Mouse (Mus musculus) cerebellum, adult 8-10 months (tissue): ENCODE results near the gene Ptpn11.

Experiments used
- DNase-seq: peaks from one replicate; pipeline ENCODE4 v3.0.0; 2022

Ptpn11 gene

GRCm38 (mm10) chr5:121172835-121173234, 18.4 kb downstream of the Ptpn11 start:
- peak; percentile 59 for DNase-seq

- DNase-seq, result no peak
Measured at GRCm38 (mm10) chr5:121169588-121169987, 21.6 kb downstream of the Ptpn11 start.

- DNase-seq, result no peak
Measured at GRCm38 (mm10) chr5:121166884-121167283, 24.3 kb downstream of the Ptpn11 start.

GRCm38 (mm10) chr5:121162923-121163322, 28.3 kb downstream of the Ptpn11 start:
- no peak for DNase-seq

- no peak for DNase-seq
Measured at GRCm38 (mm10) chr5:121162285-121162684, 28.9 kb downstream of the Ptpn11 start.

GRCm38 (mm10) chr5:121158966-121159365, 32.2 kb downstream of the Ptpn11 start:
- DNase-seq, result no peak

GRCm38 (mm10) chr5:121157489-121157888, 33.7 kb downstream of the Ptpn11 start:
- DNase-seq, result no peak

- no peak for DNase-seq
Measured at GRCm38 (mm10) chr5:121157017-121157416, 34.2 kb downstream of the Ptpn11 start.

- DNase-seq, result no peak
Measured at GRCm38 (mm10) chr5:121156121-121156520, 35.1 kb downstream of the Ptpn11 start.

- DNase-seq, result no peak
Measured at GRCm38 (mm10) chr5:121150684-121151083, 40.5 kb downstream of the Ptpn11 start.

- DNase-seq, result no peak
Measured at GRCm38 (mm10) chr5:121149246-121149645, 42.0 kb downstream of the Ptpn11 start.

GRCm38 (mm10) chr5:121146275-121146674, 44.9 kb downstream of the Ptpn11 start:
- peak; percentile 61 for DNase-seq

- no peak for DNase-seq
Measured at GRCm38 (mm10) chr5:121145609-121146008, 45.6 kb downstream of the Ptpn11 start.

- peak; percentile 79 for DNase-seq
Measured at GRCm38 (mm10) chr5:121144441-121145238, 46.6 kb downstream of the Ptpn11 start.

GRCm38 (mm10) chr5:121142431-121143119, 48.6 kb downstream of the Ptpn11 start:
- no peak for DNase-seq

GRCm38 (mm10) chr5:121140276-121140675, 50.9 kb downstream of the Ptpn11 start:
- no peak for DNase-seq

- DNase-seq, result no peak
Measured at GRCm38 (mm10) chr5:121137125-121137524, 54.1 kb downstream of the Ptpn11 start.

- DNase-seq, result no peak
Measured at GRCm38 (mm10) chr5:121131801-121132200, 59.4 kb downstream of the Ptpn11 start.

- DNase-seq, result no peak
Measured at GRCm38 (mm10) chr5:121129254-121129653, 61.9 kb downstream of the Ptpn11 start.

GRCm38 (mm10) chr5:121126051-121126450, 65.1 kb downstream of the Ptpn11 start:
- DNase-seq, result no peak

- DNase-seq, result no peak
Measured at GRCm38 (mm10) chr5:121125563-121125962, 65.6 kb downstream of the Ptpn11 start.

- no peak for DNase-seq
Measured at GRCm38 (mm10) chr5:121124208-121125185, 66.7 kb downstream of the Ptpn11 start.

GRCm38 (mm10) chr5:121123399-121123798, 67.8 kb downstream of the Ptpn11 start:
- no peak for DNase-seq
